Mouse (Mus musculus): ENCODE data around the gene Gm2310.
"Not testable (repeated sequence)": the region's sequence is repeated elsewhere in the genome, so short reads cannot be mapped to it uniquely, and the experiment has no call there.

Gene Gm2310

DNA sequence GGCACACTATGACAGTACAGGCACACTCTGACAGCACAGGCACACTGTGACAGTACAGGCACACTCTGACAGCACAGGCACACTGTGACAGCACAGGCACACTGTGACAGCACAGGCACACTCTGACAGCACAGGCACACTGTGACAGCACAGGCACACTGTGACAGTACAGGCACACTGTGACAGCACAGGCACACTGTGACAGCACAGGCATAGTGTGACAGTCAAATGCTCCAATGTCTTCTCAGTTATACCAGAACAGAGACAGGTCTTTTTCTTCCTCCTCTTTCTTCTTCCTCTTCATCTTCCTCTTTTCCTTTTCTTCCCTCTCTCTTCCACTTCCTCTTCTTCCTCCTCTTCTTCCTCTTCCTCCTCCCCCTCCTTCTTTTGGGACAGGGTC is at the start of gene Gm2310:
Gm2310 (minus strand) TSS at position 101 of the 400 bp plus-strand sequence.
- DNase-seq (ENCODE audit: low read depth, low spot score): not testable (repeated sequence)

DNA sequence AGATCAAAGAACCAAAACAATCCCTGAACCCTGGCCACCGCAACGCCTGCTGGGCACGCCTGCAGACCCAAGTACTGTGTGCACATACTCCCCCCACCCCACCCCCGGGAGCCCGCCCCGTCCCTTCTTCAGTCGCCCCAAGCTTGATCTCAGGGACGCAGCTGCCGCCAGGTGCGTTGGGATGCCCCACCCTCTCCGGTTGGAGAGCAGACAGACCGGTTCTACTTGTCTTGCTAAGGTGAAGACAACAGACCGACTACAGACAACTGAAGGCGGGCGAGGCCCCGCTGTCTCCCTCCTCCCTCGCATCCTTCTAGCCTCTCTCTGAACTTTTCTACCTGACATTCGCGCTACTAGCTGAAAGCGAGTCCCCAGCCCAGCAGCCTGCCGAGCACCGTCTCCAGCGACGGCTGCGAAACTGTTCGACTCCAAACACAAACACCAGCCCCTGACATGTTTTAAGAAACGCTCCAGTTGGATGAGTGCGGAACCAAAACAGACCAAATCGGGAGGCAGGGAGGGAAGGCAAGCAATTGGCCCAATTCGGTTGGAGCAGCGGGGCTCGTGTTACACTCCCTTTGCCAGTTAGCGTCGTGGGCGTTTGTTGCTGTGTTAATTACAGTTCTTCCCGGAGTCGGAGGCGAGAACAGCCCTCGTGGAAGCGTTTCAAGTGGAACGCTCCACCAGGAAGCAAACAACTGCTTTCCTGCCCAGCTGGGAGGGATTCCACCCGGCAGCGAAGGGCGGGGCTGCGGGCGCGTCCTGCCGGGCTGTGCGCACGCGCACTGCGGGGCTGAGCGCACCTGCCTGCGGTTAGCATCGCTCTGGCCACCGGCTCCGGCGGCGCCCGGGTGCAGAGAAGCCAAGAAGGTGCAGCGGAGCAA is 49.1 kb upstream of the Gm2310 start:
- peak; percentile 73 for DNase-seq (ENCODE audit: low read depth, low spot score)

DNA sequence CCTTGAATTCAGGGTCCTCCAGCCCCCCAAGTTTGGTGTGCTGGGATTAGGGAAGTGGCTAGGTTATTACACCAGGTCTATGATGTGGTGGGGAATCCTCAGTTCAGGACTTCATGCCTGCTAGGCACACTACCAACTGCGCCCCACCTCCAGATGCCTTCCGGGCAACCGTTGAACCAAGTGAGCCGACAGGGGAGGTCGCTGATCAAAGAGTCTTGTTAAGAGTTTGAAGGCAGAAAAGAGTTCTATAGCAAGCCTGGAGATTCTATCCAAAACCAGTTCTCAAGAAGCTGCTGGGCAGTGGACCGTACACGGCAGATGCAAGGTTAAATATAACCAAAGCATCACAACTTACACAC is 48.5 kb upstream of the Gm2310 start:
- DNase-seq (ENCODE audit: low read depth, low spot score): no peak

DNA sequence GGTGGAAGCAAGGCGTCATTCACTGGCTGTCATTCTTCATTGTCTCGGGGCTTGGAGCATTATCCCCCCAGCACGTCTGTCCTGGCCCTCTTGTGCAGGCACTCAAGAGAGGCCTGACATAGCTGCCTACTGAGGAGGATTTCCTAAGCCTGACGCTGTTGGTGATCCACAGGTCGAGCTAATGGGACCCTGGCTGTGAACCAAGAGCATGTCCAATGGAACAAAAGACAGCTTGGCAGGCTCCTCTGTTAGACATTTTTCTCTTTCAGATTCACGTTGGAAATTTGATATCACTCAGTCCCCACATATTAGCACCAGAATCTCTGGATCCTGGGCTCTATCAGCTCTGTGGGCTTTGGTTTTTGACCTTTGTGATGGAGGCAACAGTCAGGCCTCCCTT is 45.7 kb upstream of the Gm2310 start:
- DNase-seq (ENCODE audit: low read depth, low spot score): no peak

DNA sequence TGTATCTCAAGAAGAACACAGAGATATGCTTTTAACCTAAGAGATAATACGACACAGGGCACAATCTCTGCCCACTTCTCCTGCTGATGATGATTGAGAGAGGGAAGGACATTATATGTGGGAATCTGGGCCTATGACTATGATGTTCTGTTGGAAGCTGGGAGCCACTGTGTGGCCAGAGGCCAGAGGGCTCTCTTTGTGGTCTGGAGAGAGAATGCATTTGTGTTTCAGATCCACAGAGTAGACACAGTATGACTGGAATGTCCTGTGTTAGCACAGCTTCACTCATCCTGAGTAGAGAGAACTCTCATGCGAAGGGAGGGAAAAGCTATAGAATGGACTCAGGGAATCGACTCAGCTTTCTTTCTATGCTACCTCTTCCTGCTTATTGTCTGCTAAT is 44.6 kb upstream of the Gm2310 start:
- DNase-seq (ENCODE audit: low read depth, low spot score): no peak

DNA sequence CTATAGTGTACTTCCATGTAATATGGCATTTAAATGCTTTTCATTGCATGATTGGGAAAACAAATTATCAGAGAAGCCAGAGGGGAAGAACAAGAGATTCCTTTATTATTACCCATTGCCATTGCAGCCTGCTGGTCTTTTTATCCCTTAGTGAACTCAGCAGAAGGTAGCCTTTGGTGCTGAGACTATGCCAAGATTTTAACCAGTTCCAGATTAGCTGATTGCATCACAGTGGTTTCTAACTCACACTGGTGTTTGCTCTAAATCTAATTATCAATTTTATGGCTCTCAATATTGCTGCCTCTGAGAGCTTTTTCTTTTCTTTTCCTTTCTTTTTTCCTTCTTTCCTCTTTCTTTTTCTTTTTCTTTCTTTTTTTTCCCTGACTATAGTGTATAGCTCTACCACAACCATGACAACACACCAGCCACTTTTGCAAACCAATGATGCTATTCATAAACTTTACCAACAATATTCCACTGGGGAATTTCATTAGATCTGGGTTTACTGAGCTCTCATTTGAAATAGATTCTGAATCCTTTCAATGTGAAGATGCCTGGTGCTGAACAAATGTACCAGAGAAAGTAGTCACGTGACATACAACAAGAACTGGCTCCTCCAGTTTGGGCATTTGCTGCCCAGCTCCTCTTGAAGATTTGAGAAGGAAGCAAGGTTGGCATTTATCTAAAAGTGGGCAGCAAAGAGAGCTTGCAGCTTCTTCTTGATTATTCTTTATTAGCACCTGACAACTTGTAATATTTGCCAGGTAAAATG is 43.9 kb upstream of the Gm2310 start:
- no peak for DNase-seq (ENCODE audit: low read depth, low spot score)

DNA sequence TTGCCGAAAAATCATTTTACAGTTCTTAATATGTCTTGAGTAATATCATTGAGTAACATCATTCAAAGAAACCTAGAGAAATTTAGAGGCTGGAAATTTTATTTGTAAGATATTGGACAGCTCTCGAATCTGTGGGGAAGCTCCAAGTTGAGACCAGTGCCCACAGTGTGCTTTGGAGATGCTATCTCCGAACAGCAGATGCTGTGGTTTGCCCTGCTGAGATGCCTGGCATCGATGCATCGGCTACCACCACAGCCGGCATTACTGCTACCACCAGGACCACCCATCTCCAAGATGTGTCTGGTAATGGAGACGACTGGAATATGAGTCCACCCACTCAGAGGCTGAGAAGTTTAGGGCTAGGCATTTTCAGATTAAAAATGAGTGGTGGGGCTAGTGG is 43.0 kb upstream of the Gm2310 start:
- no peak for DNase-seq (ENCODE audit: low read depth, low spot score)

DNA sequence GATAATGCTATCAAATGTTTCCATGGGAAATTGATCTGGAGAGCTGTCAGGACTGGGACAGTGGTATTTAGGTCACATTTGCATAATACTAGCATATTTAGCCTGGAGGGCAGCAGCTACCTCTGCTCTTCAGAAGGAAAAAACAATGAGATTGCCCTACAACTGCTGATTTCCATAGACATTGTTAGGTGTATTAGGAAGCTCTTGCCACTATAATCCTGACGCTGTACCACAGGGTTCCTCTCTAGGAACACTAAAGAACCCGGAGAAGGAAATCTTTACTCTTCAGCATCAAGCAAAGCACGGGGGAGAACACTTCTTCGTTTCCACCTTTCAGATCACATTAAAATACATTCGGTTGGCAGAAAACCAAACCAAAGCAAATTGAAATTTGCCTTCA is 11.4 kb upstream of the Gm2310 start:
- no peak for DNase-seq (ENCODE audit: low read depth, low spot score)

DNA sequence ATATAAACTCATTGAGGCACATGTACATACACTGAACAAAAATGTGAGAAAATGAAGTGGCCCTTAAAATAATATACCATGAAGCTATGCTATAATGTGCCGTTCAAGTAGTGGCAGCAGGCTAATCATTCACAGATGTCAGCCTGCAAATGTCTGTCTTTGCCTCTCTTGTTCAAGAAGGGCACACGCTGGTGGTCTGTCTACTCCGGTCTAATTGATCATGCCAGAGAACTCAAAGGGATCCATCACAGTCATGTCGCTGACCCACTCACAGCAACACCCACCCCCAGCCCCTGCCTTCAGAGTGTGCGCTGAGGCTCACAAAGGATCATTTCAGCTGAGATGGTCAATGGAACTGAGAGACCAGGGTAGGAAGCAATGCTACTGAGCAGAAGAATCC is 6.8 kb downstream of the Gm2310 start:
- peak; percentile 47 for DNase-seq (ENCODE audit: low read depth, low spot score)

DNA sequence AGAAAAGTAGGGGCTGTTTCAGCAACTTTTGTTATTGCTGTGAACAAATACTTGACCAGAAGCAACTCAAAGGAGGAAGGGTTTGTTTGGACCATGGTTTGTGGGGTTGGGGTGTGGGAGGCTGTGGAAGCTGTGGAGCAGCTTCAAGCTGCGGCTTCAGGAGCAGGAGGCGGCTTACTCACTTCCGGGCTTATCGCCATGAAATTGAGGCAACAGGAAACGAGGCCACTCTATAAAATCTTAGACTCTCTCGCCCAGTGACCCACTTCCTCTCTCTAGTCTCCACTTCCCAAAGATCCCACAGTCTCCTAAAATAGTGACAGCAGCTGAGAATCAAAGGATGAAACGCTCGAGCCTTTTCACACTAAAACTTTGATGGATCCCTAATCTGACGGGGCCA is 7.9 kb downstream of the Gm2310 start:
- no peak for DNase-seq (ENCODE audit: low read depth, low spot score)

DNA sequence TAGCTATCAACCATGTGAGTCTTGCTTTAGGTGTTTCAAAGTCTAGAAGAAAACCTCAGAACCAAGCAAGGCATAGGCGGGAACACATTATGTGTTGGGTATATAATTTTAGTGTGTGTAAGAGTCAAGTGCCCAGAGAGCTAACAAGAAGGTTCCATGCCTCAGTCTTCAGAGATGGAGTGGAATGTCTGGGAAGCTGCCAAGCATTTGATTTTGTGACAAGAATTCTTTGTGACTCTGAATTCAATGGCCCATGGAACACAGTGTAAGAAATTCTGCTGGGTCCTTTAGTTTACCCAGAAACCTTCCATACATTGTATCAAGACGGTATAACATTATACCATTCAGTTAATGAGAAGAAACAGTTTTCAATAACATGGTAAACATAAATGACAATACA is 17.3 kb downstream of the Gm2310 start:
- no peak for DNase-seq (ENCODE audit: low read depth, low spot score)

DNA sequence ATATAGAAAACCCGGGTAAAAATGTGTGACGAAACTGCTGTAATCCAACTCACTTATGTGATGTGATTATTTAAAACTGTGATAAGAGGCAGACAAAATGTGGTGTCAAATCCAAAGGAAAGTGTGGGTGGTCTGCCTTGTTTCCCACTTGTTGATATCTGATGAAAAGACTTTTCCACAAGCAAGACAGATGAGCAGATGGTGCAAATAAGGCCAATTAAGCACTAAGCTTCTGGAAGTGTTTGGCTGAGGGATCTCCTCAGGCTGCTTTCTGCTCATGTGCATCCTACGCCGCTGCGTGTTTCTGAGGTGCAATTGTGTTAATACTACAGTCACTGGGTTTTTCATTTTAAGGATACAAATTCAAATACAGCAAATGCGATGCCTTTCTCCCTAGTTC is 34.5 kb downstream of the Gm2310 start:
- DNase-seq (ENCODE audit: low read depth, low spot score): no peak

DNA sequence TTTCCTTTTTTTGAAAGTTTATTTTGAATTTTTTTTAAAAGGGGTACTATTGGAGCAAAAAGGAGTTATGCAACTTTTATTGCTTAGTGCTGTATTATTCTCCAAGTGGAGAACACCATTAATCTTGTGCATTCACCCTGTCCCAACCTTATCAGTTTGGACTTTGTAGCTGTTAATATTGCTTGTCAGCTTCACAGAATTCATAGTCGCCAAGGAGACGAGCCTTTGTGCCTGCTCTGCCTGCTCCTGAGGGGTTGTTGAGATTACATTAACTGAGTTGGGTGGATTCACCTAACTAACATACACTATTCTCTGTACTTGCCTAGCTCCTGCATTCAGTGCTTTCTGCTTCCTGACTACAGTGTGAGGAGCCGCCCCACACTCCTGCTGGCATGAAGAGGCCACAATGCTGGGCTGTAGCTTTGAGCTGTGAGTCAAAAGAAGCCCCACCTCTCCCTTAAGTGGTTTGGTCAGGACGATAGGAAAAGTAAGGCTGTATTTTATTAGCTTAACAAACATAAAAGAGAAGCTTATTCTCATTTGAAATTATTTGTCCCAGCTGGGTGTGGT is 50.7 kb downstream of the Gm2310 start:
- no peak for DNase-seq (ENCODE audit: low read depth, low spot score)

All from forelimb bud, embryonic 11.5 days (tissue).